Mouse (Mus musculus): Measurements from ENCODE around the gene Prtg.

Gene Prtg

DNA sequence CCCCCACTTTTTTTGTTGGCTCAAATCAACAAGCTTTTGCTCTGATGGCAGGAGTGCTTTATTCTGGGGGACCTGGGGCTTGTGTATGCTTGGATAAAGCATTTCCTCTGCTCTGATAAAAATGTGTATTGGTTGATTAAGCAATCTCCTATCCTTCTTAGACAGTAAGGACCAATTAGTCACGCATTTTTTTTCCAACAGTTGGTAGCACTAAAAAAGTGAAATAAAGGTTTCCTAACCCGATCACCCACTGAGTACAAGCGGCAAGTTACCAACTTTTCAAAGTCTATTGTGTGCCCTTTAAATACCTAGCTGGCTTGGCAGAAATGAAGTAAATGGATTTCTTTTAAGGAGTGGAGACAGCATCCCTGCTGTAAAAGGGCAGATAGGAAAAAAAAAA, 1.9 kb downstream of the Prtg start:
- CTCF ChIA-PET: interaction anchor here (0.6 to 0.7 kb wide), 2 partner anchors 9 to 54 kb away, joined by 5 to 19 read pairs; no protein-coding TSS in a partner anchor

DNA sequence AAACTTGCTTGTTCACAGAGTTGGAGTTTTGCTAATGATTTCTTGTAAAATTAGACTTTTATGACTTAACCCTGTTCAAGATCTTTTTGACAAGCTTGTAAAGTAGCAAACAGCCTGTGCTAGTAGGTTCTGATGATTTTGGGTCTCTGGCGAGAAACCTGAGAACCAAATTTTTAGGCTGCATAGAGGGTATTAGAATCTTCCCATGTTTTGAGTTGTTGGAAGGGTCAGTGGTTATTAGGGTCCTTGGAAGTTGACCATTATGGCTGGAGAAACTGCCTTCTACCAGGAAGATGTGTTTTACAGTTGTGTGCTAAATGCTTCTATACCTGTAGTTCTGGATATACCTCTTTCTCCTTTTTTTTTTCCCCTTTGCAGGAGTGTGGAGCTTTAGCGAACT, 2.4 kb downstream of the Prtg start:
- CTCF ChIA-PET: interaction anchor here (0.7 kb wide), 1 partner anchor 54 kb away, joined by 19 read pairs; no protein-coding TSS in a partner anchor

DNA sequence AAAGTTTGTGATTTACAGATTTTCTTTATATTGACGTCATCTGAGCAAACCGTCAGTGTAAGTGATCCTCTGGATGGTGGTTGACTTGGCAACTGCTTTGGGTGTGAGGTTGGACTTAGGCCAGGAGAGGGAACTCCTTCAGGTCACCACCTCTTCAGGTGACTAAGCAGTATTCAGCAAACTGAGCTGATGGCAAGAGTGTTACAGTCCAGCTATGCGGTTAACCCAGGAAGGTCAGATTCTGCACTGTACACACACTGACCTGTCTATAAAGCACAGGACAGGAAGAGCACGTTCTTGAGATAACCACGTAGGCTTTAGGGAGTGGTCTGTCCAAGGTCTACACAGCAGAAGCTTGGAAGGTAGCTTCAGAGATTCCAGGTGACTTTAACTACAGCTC, 3.9 kb downstream of the Prtg start:
- CTCF ChIA-PET: no interaction called here

DNA sequence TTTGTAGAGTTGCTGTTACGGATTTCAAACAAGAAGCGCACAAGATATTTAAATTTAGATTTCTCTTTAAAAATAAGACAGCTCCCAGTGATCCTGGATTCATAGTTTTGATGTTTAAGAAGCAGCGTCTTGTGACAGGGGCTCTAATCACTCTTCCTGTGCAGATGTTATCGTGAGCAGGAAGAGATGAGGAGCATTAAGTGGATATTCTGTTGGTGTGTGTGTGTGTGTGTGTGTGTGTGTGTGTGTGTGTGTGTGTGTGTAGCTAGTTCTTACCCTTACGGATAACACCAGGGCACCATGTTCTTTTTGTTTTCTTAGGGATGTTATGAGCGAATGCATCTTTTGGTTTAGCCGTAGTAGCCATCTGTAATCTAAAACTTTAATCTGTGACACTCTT, 5.4 kb downstream of the Prtg start:
- CTCF ChIA-PET: no interaction called here

DNA sequence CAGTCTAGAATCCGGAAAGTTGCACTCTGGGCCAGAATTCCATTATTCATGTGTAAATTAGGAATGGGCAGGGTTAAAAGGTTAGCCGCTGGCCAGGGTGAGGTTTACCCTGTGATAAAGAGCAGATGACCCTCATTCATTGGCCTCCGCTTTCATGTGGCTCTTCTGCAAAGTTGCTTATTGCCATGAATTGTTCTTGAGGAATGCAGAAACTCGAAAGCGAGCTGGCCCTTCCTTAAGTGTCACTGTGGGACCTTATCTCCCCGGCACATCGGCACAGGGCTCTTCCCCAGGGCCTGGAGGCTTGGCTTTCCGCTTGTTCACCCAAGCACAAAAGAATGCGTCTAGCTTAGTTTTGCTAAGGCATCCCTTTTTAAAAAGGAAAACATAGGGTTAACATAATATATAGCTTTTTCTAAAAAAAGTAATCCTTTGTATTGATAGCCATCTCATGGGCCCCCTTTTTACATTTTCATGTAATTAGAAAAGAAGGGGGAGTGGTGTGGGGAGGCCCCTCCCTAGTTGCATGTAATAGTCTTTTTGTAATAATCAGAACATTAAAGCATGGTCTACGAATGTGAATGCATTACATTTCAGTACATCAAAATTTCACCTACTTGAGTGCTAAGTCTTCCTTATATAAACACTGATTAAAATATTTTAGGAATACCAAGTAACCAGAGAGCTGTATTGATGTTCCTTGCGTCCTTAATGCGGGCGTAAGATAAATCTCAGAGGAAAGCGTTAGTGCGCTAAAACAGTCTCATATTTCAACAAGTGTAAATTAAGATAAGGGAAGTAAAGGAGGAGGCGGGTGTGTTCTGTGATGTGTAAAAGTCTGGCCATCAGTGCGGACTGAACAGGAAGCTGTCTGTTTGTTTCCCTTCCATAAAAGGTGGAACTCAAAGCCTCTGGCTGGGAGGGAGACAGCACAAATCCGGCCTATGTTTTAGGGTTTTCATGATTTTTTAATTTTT, 6.2 kb downstream of the Prtg start:
- CTCF ChIA-PET: interaction anchor here (0.6 kb wide), 1 partner anchor 159 kb away, joined by 3 read pairs; no protein-coding TSS in a partner anchor

DNA sequence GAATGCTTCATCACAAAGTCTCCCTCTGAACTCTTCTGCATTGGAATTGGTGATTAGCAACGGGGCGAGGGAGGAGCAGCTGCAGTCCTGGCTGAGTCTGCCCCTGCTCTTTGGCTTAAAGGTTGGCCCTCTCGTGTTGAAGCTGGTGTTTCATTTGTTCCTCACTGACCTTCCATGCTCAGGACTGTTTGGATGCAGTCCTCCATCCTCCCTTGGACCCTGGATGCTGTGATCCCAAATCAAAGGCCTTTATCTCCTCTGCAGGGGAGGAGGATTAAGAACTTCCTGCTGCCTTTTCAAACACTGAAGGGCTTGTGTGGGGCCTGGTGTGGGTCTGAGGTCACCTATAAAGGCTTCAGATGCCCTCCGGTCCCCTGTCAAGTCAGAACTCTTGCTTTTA, 18.8 kb downstream of the Prtg start:
- CTCF ChIA-PET: no interaction called here

DNA sequence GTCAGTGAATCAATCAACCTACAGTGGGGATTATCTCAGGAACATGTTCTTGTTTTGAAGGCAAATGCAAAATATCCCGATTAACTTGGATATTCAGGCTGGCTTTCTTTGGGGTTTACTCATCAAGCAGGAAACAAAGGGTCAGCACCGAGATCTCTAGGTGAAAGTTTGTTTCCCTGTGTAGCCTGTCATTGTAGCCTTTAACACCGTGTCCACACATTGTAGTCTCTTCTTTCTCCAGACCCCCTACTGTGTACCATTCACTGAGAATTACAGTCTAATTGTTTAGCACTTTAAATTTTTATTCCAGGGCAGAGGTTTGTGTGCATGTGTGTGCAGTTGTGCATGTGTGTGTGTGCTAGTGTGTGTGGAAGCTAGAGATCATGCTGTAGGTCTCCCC, 19.3 kb downstream of the Prtg start:
- CTCF ChIA-PET: no interaction called here

DNA sequence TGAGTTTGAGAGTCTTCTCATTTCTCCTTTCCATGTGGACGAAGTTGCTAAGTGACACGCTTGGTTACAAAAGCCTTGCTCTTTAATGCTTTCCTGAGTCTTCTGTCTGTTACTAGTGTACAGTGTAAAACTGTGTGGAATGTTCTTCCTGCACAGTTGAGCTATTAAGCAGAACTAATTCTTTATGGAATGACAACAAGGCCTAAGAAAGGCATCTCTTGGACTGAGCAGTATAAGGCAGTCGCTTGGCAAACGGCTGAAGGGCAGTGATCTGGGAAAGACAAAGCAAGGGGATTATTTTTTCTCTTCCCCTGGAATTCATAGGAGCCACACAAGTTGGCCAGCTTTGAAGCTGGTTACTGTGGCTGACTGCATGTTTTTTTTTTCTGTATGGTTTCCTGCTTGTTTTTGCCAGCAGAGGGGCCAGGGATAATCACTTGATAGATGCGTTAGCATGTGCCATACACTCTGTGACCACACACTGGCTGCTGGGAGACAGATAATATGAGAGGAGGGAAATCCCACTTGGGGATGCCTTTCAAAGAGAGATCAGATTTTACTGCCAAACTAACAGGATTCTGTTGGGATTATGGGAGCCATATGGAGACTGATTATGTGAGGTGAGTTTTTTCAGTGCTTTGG, 22.1 kb downstream of the Prtg start:
- CTCF ChIA-PET: no interaction called here

DNA sequence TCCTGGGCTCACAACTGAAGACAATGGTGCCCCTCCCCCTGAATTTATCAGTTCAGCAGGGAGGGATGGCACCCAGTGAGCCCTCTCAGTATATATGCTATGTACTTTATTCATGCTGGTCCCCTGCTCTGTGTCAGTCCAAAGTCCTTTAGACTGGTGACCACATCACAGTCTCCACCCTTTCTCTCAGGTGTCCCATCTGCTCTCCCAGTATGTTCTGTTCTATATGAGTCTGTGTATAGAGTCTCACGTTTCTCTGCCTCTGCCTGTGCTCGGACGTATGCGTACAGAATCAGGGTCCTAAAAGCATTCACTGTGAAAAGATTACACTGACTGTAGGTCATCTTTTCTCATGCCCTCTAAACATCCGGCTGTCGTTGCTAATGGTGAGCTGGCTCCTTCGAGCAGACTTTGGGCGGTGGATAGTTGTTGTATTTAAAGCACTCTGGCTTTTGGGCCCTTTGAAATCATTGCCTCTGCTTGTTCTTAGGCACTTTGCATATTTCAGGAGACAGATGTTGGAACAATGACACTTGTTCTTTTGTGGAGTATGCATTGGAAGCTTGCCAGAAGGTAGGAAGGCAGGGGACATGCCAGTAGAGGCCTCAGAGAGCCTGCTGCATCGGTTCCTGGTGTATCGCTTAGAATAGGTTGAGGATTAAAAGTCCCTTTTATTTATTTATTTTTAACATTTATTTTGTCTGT, 27.5 kb downstream of the Prtg start:
- CTCF ChIA-PET: interaction anchor here (0.7 kb wide), 1 partner anchor 17 kb away, joined by 14 read pairs; no protein-coding TSS in a partner anchor

DNA sequence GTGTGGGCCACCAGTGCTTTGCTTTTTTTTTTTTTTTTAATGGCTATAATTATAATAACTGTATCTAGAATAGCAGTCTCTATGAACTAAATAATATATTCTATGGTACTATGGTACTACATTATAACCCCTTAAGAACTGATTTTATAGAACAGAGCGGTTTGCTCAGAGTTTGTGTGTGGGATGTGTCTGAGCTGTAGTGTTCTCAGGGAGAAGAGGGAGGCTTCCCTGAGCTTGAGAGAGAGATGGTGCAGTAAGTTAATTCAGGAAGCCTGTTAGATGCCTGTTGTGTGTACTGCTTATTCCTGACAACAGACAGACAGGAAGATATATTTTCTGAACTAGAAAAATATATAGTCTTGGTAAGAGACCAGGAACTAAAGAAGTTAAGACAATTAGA, 28.3 kb downstream of the Prtg start:
- CTCF ChIA-PET: interaction anchor here (0.7 kb wide), 1 partner anchor 18 kb away, joined by 14 read pairs; no protein-coding TSS in a partner anchor

DNA sequence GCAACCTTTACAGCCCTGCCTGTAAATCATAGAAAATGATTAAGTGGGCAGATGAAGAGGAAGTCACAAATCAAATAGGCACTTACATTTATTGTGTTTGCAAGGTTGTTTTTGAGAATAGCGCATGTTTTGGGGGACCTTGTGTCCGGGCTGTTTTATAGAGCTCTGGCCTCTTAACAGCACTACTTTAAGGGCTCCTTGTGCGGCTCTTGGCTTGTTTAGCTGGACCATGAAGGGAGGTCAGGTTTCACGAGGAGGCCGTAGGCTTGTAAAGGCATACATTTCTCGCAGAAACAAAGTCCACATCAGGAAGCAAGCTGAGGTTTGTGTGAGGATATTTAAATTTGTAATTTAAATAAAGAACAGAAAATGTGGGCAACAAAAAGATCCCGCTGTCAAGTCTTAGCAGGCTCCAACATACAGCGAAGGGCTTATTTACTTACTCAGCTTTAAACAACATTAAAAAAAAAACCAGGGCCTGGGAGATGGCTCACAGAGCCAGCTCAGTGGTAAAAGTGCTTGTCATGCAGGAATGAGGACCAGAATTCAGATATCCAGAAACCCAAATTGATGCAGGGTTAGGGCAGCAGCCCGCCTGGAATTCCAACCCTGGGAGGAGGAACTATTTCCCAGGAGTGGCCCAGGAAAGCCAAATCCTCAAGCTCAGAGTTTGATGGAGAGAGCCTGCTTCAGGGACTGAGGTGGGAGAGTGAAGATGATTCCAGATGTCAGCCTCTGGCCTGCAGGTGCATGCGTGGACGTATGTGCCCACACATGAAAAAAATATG, 30.2 kb downstream of the Prtg start:
- CTCF ChIA-PET: interaction anchor here (0.6 kb wide), 1 partner anchor 13 kb away, joined by 5 read pairs; no protein-coding TSS in a partner anchor

DNA sequence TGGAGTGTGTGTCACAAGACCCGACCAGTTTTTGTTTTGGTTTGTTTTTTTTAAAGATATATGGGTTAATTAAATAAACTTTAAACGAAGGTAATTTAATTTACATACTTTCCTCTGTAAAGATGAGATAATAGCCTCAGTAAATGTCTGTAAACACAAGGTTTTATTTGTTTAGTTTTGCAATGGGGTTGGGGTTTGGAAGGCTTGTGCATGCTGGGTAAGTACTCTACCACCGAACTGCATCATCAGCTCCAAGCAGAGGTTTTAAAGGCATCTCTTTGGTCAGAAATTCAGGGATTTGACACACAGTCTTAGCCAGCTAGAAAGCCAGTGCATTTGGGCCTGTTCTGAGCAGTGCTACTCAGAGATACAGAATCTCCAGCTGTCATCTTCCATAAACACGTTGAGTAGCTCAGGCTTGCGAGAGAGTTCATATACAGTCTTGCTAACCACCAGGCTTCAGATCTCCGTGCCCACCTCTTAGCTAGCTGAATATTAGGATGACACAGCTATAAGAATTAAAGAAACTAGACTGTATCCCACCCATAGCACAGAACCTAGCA, 31.0 kb downstream of the Prtg start:
- CTCF ChIA-PET: no interaction called here

DNA sequence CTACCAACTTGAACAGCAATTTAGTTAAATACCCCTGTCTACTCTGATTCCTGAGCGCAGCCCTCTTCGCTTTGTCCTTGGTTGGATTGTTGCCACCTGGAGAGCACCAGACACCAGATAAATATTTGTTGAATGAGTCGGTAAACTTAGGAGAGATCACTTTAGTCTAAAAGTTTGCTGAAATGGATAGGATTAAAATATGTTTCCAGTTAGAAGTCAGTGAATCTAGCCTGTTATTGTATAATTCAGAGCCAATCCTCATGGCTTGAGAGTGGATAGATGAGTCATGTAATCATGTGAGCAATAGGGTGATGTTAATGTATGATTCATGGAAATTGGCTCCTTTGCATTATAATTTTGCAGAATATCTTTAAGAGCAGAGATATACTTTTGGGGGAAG, 31.6 kb downstream of the Prtg start:
- CTCF ChIA-PET: no interaction called here

DNA sequence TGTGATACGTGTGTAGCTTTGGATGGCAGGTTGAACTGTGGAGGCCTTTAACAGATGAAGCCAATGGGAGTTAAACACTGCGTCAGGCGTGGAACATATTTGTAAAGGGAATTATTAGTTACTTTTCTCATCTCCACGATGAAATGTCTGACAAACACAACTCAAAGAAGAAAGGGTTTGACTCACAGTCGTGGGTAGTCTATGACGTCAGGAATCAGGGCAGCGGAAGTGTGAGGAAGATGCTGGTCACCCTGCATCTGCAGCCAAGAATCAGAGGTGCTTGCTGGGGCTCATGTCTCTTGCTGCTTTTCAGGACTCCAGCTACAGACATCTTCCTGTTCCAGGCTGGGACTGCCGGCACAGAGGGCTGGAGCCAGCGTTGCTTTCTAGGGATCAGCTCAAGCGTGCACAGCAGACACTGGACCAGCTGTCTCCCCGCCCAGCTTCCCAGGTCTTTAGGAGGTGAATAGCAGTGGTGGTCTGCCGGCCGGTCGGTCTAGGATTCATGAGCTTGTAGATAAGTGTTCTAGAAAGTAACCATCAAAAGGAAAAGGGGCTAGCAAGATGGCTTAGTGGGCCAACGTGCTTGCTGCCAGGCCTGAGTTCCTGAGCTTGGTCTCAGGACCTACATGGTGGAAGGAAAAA, 32.8 kb downstream of the Prtg start:
- CTCF ChIA-PET: interaction anchor here (0.5 kb wide), 1 partner anchor 41 kb away, joined by 9 read pairs; no protein-coding TSS in a partner anchor

DNA sequence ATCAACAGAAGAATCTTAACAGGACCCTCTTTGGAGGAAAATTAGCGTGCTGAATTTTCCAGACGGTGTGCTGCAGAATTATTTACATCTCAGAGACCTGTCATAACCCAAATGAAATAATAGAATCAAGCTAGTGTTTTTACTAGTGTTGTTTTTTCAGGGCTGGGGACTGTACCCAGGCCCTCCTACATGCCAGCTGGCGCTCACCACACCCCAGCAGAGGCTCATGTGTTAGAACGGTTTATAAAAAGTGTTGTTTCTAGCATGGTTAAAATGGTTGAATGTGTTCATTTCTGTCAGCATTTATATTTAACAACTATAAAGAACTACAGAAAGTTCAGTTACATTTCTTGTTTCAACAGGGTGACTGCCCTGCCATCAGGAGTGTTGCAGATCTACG, 37.8 kb downstream of the Prtg start:
- CTCF ChIA-PET: no interaction called here

DNA sequence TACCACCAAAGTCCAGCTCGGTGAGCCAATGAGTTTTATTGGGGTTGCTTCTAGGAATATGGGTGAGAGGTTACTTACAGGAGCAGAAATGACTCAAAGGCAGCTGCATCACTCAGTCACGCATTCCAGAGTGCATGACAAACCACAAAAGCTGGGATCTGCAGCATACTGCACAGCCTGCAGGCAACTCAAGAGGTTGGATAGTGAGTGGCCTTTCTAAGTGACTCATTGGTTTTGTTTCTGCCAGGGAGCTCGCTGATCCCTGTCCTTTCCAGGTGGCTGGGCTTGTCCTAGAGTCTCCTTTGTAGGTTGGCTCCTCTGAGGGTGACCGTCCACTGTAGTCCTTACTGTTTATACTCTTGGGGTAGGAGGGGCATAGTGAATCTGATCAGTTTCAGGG, 39.5 kb downstream of the Prtg start:
- CTCF ChIA-PET: no interaction called here

DNA sequence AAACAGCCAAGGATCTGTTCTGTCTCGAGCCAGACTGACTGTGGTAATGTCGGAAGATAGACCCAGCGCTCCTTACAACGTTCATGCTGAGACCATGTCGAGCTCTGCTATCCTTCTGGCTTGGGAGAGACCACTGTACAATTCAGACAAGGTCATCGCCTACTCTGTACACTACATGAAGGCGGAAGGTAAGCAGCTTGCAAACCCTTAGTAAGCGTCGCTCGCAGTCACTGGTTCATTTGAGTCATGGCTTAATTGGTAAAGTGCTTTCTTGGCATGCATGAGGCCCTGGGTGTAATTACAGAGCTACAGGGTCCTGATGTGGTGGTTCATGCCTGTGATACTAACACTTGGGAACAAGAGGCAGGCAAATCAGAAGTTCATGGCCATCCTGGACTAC, 44.9 kb downstream of the Prtg start:
- CTCF ChIA-PET: no interaction called here

DNA sequence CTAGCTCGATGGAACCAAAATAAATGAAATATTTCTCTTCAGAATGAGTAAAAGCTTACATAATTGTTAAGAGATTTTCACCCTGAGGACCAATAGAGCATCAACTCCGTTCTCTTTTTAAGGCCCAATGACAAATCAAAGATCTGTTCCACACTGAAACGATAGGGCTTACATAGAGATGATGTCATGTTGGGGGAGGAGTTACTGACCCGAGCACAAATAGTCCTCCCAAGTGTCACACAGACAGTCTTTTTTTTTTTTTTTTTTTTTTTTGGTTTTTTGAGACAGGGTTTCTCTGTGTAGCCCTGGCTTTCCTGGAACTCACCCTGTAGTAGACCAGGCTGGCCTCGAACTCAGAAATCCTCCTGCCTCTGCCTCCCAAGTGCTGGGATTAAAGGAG, 45.3 kb downstream of the Prtg start:
- CTCF ChIA-PET: interaction anchor here (0.6 kb wide), 1 partner anchor 141 kb away, joined by 5 read pairs; no protein-coding TSS in a partner anchor

DNA sequence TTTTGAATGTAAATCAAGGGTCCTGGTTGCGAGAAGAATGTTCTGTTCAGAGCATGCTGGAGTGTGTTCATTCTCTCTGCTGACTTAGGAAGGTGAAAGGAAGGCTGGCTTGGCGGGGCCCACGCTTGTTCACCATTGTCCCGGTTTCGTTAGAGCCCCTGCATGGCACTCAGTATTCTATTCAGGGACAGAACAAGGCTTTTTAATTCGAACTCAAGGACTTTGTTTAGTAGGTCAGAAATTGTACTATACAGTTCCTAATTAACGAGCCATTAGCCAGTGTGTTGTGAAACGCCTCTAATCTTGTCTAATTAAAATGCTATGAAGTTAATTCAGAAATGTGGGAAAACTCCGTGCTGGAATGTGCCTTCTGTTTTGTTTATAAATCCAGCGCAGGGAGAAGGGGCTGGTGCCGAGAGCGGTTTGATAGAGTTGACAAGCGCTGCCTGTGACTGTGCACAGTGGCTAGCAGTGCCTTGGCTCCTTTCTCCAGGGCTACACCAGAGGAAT, 47.1 kb downstream of the Prtg start:
- CTCF ChIA-PET: no interaction called here

DNA sequence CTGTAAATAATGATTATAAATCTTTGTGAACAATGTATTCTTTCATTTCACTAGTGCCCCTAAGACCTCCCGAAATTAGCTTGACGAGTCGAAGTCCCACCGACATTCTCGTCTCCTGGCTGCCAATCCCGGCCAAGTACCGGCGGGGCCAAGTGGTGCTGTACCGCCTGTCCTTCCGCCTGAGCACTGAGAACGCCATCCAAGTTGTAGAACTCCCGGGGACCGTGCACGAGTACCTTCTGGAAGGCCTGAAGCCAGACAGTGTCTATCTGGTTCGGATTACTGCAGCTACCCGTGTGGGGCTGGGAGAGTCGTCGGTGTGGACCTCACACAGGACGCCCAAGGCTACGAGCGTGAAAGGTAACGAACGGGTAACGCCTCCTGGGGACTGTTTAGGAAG, 50.0 kb downstream of the Prtg start:
- CTCF ChIA-PET: no interaction called here
